Mouse (Mus musculus) forebrain, embryonic 12.5 days (tissue): ENCODE measurements around the gene Daam2. TPM values are rescaled to one million over a fixed set of nuclear protein-coding genes. Genes with fewer than 3 reads are reported as not detected.

Source experiments
- ATAC-seq: fragments of 200-750 bp; cut with Nextera tagmentation; 2 replicates; pipeline ENCODE4 v1.8.0; 2017; ENCODE audit warnings: moderate TSS enrichment; ENCODE audit not compliant: low FRiP score
- H3K27ac ChIP-seq: fragments of 300-500 bp; sonication (generic); 2 replicates; pipeline ENCODE4 v1.5.1; 2016; ENCODE audit warnings: mild to moderate bottlenecking
- H3K27me3 ChIP-seq: fragments of 300-500 bp; sonication (generic); 2 replicates; pipeline ENCODE4 v1.6.1; 2016; ENCODE audit warnings: mild to moderate bottlenecking
- H3K36me3 ChIP-seq: fragments of 300-500 bp; sonication (generic); replicated peaks from 2 replicates; pipeline ENCODE4 v1.6.1; 2016; ENCODE audit warnings: mild to moderate bottlenecking
- H3K4me1 ChIP-seq: fragments of 300-500 bp; sonication (generic); 2 replicates; pipeline ENCODE4 v1.6.1; 2016
- H3K4me2 ChIP-seq: fragments of 300-500 bp; sonication (generic); 2 replicates; pipeline ENCODE4 v1.6.1; 2016; ENCODE audit warnings: mild to moderate bottlenecking, moderate library complexity
- H3K4me3 ChIP-seq: fragments of 300-500 bp; sonication (generic); replicated peaks from 2 replicates; pipeline ENCODE4 v1.5.1; 2016; ENCODE audit warnings: mild to moderate bottlenecking
- H3K9ac ChIP-seq: fragments of 300-500 bp; sonication (generic); 2 replicates; pipeline ENCODE4 v1.6.1; 2016; ENCODE audit warnings: mild to moderate bottlenecking
- H3K9me3 ChIP-seq: fragments of 300-500 bp; sonication (generic); 2 replicates; pipeline ENCODE4 v1.6.1; 2016
- WGBS: fragments of 180-500 bp; shearing (Covaris S2); methylation state at CpG from one replicate; pipeline ENCODE4 v1.1.7; 2016; 5-methylcytosine and 5-hydroxymethylcytosine counted together
- polyA plus RNA-seq: library from polyadenylated mRNA; unstranded; fragments of >200 nt; fragmentation: Nextera tagmentation; extraction: Ambion mirVana; gene quantifications from 2 replicates; pipeline ENCODE4 v1.2.1, GENCODE M21; 2016

The Daam2 gene
- polyA plus RNA-seq, 1 experiment from 2014 or later, result 2.0 TPM

DNA sequence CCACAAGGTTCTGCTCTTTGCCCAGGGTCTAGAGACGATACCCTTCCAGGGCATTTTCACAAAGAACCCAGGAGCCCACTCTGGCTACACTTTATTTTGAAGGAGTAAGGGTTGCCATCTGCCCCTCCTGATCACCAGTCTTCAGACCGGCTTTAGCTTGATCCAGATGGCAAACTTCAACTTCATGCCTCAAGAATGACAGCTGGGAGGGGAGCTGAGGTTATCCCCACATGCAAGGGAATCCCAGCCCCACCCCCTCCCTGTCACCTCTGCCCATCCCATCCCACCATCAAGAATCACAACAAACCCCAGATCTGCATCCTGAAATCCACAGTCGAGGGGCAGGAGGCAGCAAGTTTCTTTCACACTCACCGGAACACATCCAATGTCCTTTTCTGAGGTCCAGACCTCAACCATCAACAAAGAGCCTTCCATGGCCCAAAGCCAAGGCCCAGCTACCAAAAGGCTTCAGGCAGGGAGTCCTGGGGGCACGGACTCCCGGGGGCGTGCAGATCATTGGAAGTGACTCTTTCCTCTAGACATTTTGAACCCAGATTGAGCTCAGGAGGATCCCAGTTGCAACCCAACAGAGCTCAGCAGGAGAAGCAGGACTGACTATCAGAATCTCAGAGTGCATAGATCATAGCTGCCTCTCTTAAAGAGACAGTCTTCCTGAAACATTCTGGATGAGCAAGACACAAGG lies 35.5 kb downstream of the Daam2 start:
- WGBS, result 77% methylated on average over 7 of the region's 7 CpGs
- Histone ChIP-seq H3K27me3 (no peaks in the 10 kb centered on the region), H3K9me3 (no peaks in the 10 kb centered on the region), H3K9ac (no peak overlapping the region), H3K27ac (no peak overlapping the region), H3K4me3 (no peak overlapping the region), H3K36me3 (no peaks in the 10 kb centered on the region), H3K4me1 (no peaks in the 10 kb centered on the region), H3K4me2 (no peak overlapping the region)
- ATAC-seq, result no peak

DNA sequence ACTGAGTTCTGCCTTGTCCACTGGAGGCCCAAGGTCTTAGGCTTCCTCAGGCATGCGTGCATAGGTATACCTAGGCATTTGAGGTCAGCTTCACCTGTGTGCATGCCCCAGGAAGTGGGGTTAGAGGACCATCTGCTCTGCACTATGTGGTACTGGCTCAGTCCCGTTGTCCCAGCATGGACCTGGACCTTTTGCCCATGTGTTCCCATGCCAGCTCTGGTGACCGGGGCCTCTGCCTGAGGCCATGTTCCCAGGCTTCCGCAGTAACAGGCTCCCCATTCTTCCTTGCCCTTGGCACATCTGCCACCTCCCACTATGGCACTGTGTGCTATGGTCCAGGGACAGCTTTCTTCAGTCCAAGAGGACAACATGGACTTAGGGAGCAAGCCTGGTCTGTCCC lies 36.1 kb downstream of the Daam2 start:
- Histone ChIP-seq H3K9me3 (no peaks in the 10 kb centered on the region), H3K4me2 (no peak overlapping the region), H3K9ac (no peak overlapping the region), H3K27ac (no peak overlapping the region), H3K4me3 (no peak overlapping the region), H3K4me1 (no peaks in the 10 kb centered on the region), H3K36me3 (no peaks in the 10 kb centered on the region), H3K27me3 (no peaks in the 10 kb centered on the region)
- 96% methylated on average over 4 of the region's 4 CpGs for WGBS
- no peak for ATAC-seq

GRCm38 (mm10) chr17:49526566-49526965 lies 37.6 kb downstream of the Daam2 start:
- Histone ChIP-seq H3K27ac (no peak overlapping the region), H3K9me3 (no peaks in the 10 kb centered on the region), H3K36me3 (no peaks in the 10 kb centered on the region), H3K4me2 (no peak overlapping the region), H3K9ac (no peak overlapping the region), H3K27me3 (no peaks in the 10 kb centered on the region), H3K4me1 (0 out of 2 replicates have a peak, but pooled peaks cover 5% of the 10 kb centered on the region), H3K4me3 (no peak overlapping the region)
- ATAC-seq, result no peak
- WGBS, result 79% methylated on average over 5 of the region's 5 CpGs

GRCm38 (mm10) chr17:49525911-49526310 lies 38.2 kb downstream of the Daam2 start:
- Histone ChIP-seq H3K4me3 (no peak overlapping the region), H3K4me2 (no peak overlapping the region), H3K4me1 (0 out of 2 replicates have a peak, but pooled peaks cover 5% of the 10 kb centered on the region), H3K9me3 (no peaks in the 10 kb centered on the region), H3K9ac (no peak overlapping the region), H3K27me3 (no peaks in the 10 kb centered on the region), H3K27ac (no peak overlapping the region), H3K36me3 (no peaks in the 10 kb centered on the region)
- WGBS, result 71% methylated on average over 4 of the region's 4 CpGs
- no peak for ATAC-seq

- Histone ChIP-seq H3K9me3 (no peaks in the 10 kb centered on the region), H3K9ac (no peak overlapping the region)
Measured at GRCm38 (mm10) chr17:49524584-49524983, 39.6 kb downstream of the Daam2 start.

DNA sequence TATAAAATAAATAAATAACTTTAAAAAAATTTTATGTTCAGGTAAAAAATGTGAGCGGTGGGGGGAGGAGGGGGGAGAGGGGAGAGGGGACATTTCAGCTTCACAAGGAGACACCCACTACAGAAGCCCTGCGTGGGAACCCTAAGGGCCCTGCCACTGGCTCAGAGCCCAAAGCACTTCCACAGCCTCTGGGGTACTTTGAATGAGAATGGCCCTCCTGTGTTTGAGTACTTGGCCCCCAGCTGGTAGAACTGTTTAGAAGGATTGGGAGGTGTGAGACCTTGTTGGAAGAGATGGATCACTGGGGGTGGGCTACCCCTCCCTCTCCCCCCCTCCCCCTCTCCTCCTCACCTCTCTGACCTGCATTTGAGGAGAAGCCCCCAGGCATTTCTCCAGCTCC lies 41.7 kb downstream of the Daam2 start:
- no peaks in the 10 kb centered on the region for H3K27me3 ChIP-seq
- H3K4me2 ChIP-seq, result no peak overlapping the region
- no peak for ATAC-seq
- no peaks in the 10 kb centered on the region for H3K36me3 ChIP-seq
- H3K4me3 ChIP-seq, result no peak overlapping the region
- 47% methylated on average over 2 of the region's 2 CpGs for WGBS
- peaks cover 5% of the 10 kb centered on the region; the same call in 1 of the 2 replicates for H3K4me1 ChIP-seq
- no peak overlapping the region for H3K27ac ChIP-seq
- no peak overlapping the region for H3K9ac ChIP-seq
- no peaks in the 10 kb centered on the region for H3K9me3 ChIP-seq

More at GRCm38 (mm10) chr17:49524584-49524983, 39.6 kb downstream of the Daam2 start:
- 45% methylated on average over 2 of the region's 2 CpGs for WGBS
- Histone ChIP-seq H3K36me3 (no peaks in the 10 kb centered on the region), H3K27ac (no peak overlapping the region), H3K4me3 (no peak overlapping the region), H3K4me2 (no peak overlapping the region), H3K27me3 (no peaks in the 10 kb centered on the region), H3K4me1 (peaks cover 5% of the 10 kb centered on the region; the same call in 1 of the 2 replicates)
- ATAC-seq, result no peak

GRCm38 (mm10) chr17:49522002-49522401 lies 42.1 kb downstream of the Daam2 start:
- Histone ChIP-seq H3K4me3 (no peak overlapping the region), H3K9me3 (no peaks in the 10 kb centered on the region), H3K27me3 (no peaks in the 10 kb centered on the region), H3K9ac (no peak overlapping the region), H3K4me2 (no peak overlapping the region), H3K36me3 (no peaks in the 10 kb centered on the region), H3K27ac (no peak overlapping the region), H3K4me1 (peaks cover 5% of the 10 kb centered on the region; the same call in 1 of the 2 replicates)
- 61% methylated on average over 7 of the region's 7 CpGs for WGBS
- ATAC-seq, result no peak

DNA sequence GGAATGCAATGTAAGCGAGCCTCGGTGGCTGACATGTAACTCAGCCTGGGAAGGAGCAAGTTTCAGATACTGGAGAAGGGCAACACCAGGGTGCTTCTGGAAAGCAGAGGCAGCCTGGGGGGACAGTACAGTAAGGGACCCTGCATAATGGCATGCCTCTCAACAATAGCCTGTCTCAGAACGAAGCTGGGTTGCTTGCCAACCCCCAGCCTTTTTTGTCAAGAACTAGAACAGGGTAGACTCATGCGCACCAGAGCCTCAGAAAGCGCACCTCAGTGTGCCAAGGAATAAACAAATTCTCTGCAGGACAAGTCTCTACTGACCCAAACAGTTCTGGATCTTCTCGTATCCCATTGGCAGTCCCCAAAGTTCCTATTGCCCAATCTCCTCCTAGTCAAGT lies 43.5 kb downstream of the Daam2 start:
- no peaks in the 10 kb centered on the region for H3K27me3 ChIP-seq
- no peak for ATAC-seq
- no peak overlapping the region for H3K27ac ChIP-seq
- no peaks in the 10 kb centered on the region for H3K36me3 ChIP-seq
- H3K9ac ChIP-seq, result no peak overlapping the region
- 77% methylated on average over 6 of the region's 6 CpGs for WGBS
- peaks cover 5% of the 10 kb centered on the region; the same call in 1 of the 2 replicates for H3K4me1 ChIP-seq
- H3K4me2 ChIP-seq, result no peak overlapping the region
- no peak overlapping the region for H3K4me3 ChIP-seq
- H3K9me3 ChIP-seq, result no peaks in the 10 kb centered on the region

DNA sequence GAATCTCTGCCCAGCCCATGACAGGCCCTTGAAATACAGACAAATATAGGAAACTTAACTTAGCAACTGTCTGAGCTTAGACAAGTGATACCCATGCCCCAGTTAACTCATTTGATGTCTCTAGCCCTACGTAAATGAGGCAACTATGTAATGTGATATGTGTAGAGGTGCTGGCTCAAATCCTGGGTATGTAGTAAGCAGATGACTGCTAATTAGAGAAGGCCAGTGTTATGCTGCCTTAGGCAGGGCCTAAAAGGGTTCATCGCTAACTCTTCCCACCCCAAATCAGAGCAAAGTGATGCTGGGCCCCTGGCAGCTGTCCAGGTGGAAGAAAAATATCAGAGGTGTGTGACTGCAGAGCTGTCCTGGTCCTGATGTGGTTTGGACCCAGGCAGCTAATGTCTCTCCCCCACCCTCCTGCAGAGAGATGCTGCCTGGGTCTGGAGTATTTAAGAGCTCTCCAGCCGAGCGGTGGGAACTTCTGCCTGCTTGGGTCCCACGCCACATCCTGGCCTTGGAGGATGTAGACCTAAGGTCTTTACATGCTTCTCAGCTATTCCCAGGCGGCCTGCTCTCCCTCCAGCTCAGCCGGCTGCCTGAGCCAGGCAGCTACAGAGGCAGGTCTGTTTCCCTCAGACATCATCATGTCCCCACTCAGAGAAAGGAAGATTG lies 44.4 kb downstream of the Daam2 start:
- H3K4me1 ChIP-seq, result peaks cover 5% of the 10 kb centered on the region; the same call in 1 of the 2 replicates
- H3K4me3 ChIP-seq, result no peak overlapping the region
- H3K9me3 ChIP-seq, result no peaks in the 10 kb centered on the region
- H3K27ac ChIP-seq, result no peak overlapping the region
- H3K36me3 ChIP-seq, result no peaks in the 10 kb centered on the region
- no peak overlapping the region for H3K9ac ChIP-seq
- WGBS, result 78% methylated on average over 7 of the region's 7 CpGs
- H3K27me3 ChIP-seq, result no peaks in the 10 kb centered on the region
- H3K4me2 ChIP-seq, result no peak overlapping the region
- no peak for ATAC-seq

- Histone ChIP-seq H3K9ac (no peak overlapping the region), H3K4me2 (no peak overlapping the region), H3K27ac (no peak overlapping the region), H3K27me3 (no peaks in the 10 kb centered on the region), H3K4me3 (no peak overlapping the region), H3K4me1 (peaks cover 4% of the 10 kb centered on the region; the same call in 1 of the 2 replicates), H3K36me3 (no peaks in the 10 kb centered on the region), H3K9me3 (no peaks in the 10 kb centered on the region)
- no peak for ATAC-seq
- WGBS, result 60% methylated on average over 3 of the region's 3 CpGs
Measured at GRCm38 (mm10) chr17:49517091-49517490, 47.1 kb downstream of the Daam2 start.

- 0 out of 2 replicates have a peak, but pooled peaks cover 5% of the 10 kb centered on the region for H3K9me3 ChIP-seq
- H3K36me3 ChIP-seq, result no peaks in the 10 kb centered on the region
- H3K4me1 ChIP-seq, result peaks cover 4% of the 10 kb centered on the region; the same call in 1 of the 2 replicates
- H3K4me2 ChIP-seq, result no peak overlapping the region
- ATAC-seq, result no peak
- H3K27ac ChIP-seq, result no peak overlapping the region
- no peak overlapping the region for H3K4me3 ChIP-seq
- 83% methylated on average over 4 of the region's 4 CpGs for WGBS
- H3K9ac ChIP-seq, result no peak overlapping the region
- no peaks in the 10 kb centered on the region for H3K27me3 ChIP-seq
Measured at GRCm38 (mm10) chr17:49515678-49516077, 48.5 kb downstream of the Daam2 start.

DNA sequence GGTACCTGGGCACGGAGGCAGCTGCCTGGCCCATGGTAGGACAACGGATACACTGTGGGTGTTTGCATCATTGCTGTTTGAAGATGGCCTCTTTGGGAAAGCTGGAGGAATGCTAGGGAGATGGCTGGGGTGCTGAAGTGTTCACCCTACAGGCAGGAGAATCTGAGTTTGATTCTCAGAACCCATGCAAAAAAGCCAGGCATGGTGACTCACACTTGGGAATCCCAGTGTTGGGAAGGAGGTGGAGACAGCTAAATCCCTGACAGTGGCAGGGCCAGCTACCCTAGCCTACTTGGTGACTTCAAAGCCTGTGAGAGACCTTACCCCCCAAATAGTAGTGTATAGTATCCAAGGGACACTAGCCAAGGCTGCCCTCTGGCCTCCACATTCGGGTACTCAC lies 49.0 kb downstream of the Daam2 start:
- Histone ChIP-seq H3K4me2 (no peak overlapping the region), H3K4me1 (peaks cover 4% of the 10 kb centered on the region; the same call in 1 of the 2 replicates), H3K9me3 (0 out of 2 replicates have a peak, but pooled peaks cover 5% of the 10 kb centered on the region), H3K36me3 (no peaks in the 10 kb centered on the region), H3K27ac (no peak overlapping the region), H3K27me3 (no peaks in the 10 kb centered on the region), H3K4me3 (no peak overlapping the region), H3K9ac (no peak overlapping the region)
- ATAC-seq, result no peak
- 92% methylated on average over 3 of the region's 3 CpGs for whole genome bisulfite sequencing
